Mouse (Mus musculus) C2C12 (cell line): ENCODE measurements around the gene Gpr12.

Experiments
- CEBPB ChIP-seq: IDR thresholded peaks from one replicate; pipeline ENCODE4 v1.6.1; 2011; ENCODE audit warnings: low read depth, mild to moderate bottlenecking, control low read depth, moderate library complexity
- CTCF ChIP-seq: IDR thresholded peaks from one replicate; pipeline ENCODE4 v1.5.1; 2011; ENCODE audit not compliant: control insufficient read depth, insufficient read depth, insufficient read length
- MAX ChIP-seq: IDR thresholded peaks from one replicate; pipeline ENCODE4 v1.6.1; 2011; ENCODE audit warnings: mild to moderate bottlenecking, control low read depth
- MYOD1 ChIP-seq: IDR thresholded peaks from one replicate; pipeline ENCODE4 v1.6.1; 2011; ENCODE audit warnings: low read depth; ENCODE audit not compliant: control insufficient read depth, insufficient read length

DNA sequence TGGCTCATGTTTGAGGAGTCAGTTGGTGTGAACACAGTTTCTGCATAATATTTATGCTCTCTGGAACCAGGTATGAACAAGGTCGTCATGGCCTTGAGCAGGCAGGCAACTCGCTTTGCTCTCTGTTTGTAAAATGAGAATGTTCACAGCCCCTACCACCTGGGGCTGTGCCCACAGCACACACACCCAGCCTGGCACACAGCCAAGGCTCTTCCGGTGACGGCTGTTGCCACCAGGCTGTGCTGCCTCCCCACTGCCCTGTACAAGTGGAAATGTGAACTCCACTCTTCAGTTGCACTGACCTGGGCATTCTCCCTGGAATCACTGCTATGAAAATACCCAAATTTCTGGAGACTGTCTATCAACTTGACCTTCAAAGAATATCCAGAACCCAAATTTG lies 5.9 kb upstream of the Gpr12 start:
- TF ChIP-seq CTCF (no peak), MYOD1 (no peak), MAX (no peak), CEBPB (no peak)
